Mouse (Mus musculus) intestine, embryonic 14.5 days (tissue): ENCODE results near the gene Phlpp2. TPM values are rescaled to one million over a fixed set of nuclear protein-coding genes. Genes with fewer than 3 reads are reported as not detected.

Experiments used
- ATAC-seq: fragments of 200-750 bp; cut with Nextera tagmentation; replicated peaks from 2 replicates; pipeline ENCODE4 v1.8.0; 2017; ENCODE audit warnings: low read depth, moderate number of reproducible peaks, moderate TSS enrichment, moderate library complexity; ENCODE audit not compliant: low FRiP score, low TSS enrichment
- DNase-seq: peaks from one replicate; pipeline ENCODE4 v3.0.0-alpha.2; 2018; ENCODE audit warnings: low spot score
- H3K27ac ChIP-seq: fragments of 300-500 bp; sonication (generic); 2 replicates; pipeline ENCODE4 v1.5.1; 2014; ENCODE audit warnings: low read depth, mild to moderate bottlenecking, control low read depth
- H3K27me3 ChIP-seq: fragments of 300-500 bp; sonication (generic); replicated peaks from 2 replicates; pipeline ENCODE4 v1.6.1; 2014; ENCODE audit warnings: low read length, control low read depth; ENCODE audit not compliant: control insufficient read depth, insufficient read depth
- H3K36me3 ChIP-seq: fragments of 300-500 bp; sonication (generic); 2 replicates; pipeline ENCODE4 v1.6.1; 2014; ENCODE audit warnings: low read length, control low read depth; ENCODE audit not compliant: control insufficient read depth, insufficient read depth
- H3K4me1 ChIP-seq: fragments of 300-500 bp; sonication (generic); replicated peaks from 2 replicates; pipeline ENCODE4 v1.6.1; 2014; ENCODE audit warnings: low read length, control low read depth, mixed read lengths; ENCODE audit not compliant: control insufficient read depth, insufficient read depth
- H3K4me2 ChIP-seq: fragments of 300-500 bp; sonication (generic); 2 replicates; pipeline ENCODE4 v1.6.1; 2014; ENCODE audit warnings: low read length
- H3K4me3 ChIP-seq: fragments of 300-500 bp; sonication (generic); 2 replicates; pipeline ENCODE4 v1.5.1; 2014; ENCODE audit warnings: low read depth, low read length, control low read depth, mixed read lengths
- H3K9ac ChIP-seq: fragments of 300-500 bp; sonication (generic); 2 replicates; pipeline ENCODE4 v1.6.1; 2014; ENCODE audit warnings: mild to moderate bottlenecking, low read length
- H3K9me3 ChIP-seq: fragments of 300-500 bp; sonication (generic); 2 replicates; pipeline ENCODE4 v1.6.1; 2016; ENCODE audit warnings: low read length, control low read depth; ENCODE audit not compliant: control insufficient read depth
- WGBS: fragments of 180-500 bp; shearing (Covaris S2); extraction: QIAGEN DNeasy Blood & Tissue Kit; methylation state at CpG from one replicate; pipeline ENCODE4 v1.1.7; 2014; 5-methylcytosine and 5-hydroxymethylcytosine counted together
- polyA plus RNA-seq: library from polyadenylated mRNA; unstranded; fragments of >200 nt; fragmentation: Nextera tagmentation; extraction: Ambion mirVana; gene quantifications from 2 replicates; pipeline ENCODE4 v1.2.1, GENCODE M21; 2014

Gene Phlpp2
- polyA plus RNA-seq, 1 experiment from 2014 or later: 4.2 TPM

GRCm38 (mm10) chr8:109987776-109988175 lies 119.4 kb downstream of the Phlpp2 start:
- H3K27ac ChIP-seq: no peak overlapping the region
- no peaks in the 10 kb centered on the region for H3K27me3 ChIP-seq
- no peak overlapping the region for H3K4me2 ChIP-seq
- H3K36me3 ChIP-seq: no peaks in the 10 kb centered on the region
- no peaks in the 10 kb centered on the region for H3K4me1 ChIP-seq
- no peaks in the 10 kb centered on the region for H3K9me3 ChIP-seq
- DNase-seq (no peak), ATAC-seq (no peak)
- 82% methylated on average over 7 of the region's 7 CpGs for WGBS
- no peak overlapping the region for H3K9ac ChIP-seq
- H3K4me3 ChIP-seq: no peak overlapping the region

DNA sequence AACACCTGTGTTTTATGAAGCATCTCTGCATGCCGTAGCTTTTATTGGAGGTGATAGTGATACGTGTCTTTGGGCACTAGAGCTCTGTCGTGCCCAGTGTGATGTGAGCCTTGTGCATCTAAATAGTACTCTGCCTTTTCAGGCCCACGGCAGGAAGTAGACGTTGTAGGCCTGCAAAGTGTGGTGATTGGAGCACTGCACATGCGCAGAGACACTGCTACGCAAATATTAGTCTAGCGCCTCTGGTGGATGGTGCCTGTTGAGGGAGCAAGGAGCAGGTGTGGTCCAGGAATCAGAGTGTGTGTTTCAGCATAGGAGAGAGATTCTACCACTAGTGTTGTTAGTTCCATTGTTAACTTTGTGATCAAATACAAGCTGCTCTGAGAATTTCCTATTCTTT lies 120.8 kb downstream of the Phlpp2 start:
- H3K9ac ChIP-seq: no peak overlapping the region
- no peak for DNase-seq
- ATAC-seq: no peak
- H3K36me3 ChIP-seq: no peaks in the 10 kb centered on the region
- no peaks in the 10 kb centered on the region for H3K4me1 ChIP-seq
- 91% methylated on average over 8 of the region's 8 CpGs for WGBS
- H3K4me2 ChIP-seq: no peak overlapping the region
- H3K4me3 ChIP-seq: no peak overlapping the region
- no peaks in the 10 kb centered on the region for H3K27me3 ChIP-seq
- H3K27ac ChIP-seq: no peak overlapping the region
- no peaks in the 10 kb centered on the region for H3K9me3 ChIP-seq

DNA sequence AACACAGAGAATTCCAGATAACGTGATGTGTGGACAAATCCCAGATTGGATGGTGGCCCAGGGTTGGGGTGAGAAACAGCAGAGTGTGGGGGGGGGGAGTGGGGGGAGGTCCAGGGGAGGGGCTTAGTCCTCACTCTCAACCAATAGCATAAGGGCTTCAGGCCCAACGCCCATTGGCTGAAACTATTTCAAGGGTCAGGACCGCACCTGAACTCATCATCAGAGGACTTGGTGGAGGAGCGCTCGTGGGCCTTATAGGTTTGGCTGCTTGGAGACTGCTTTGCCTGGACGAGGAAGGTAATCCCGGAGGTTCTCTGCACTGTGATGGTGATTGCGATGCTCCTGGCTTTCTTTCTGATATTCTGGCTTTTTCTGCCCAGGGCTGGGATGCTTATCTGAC lies 121.9 kb downstream of the Phlpp2 start, which contains the start of gene Tat:
Tat (plus strand) TSS at position 214 of the 400 bp plus-strand sequence.
- H3K27me3 ChIP-seq: no peaks in the 10 kb centered on the region
- no peak within 1 kb of the TSS for H3K9ac ChIP-seq
- no peaks in the 10 kb centered on the region for H3K36me3 ChIP-seq
- no peaks in the 10 kb centered on the region for H3K4me1 ChIP-seq
- ATAC-seq (no peak), DNase-seq (no peak)
- no peak within 1 kb of the TSS for H3K4me3 ChIP-seq
- no peak within 1 kb of the TSS for H3K27ac ChIP-seq
- 75% methylated on average over 8 of the region's 8 CpGs for WGBS
- H3K4me2 ChIP-seq: no peak within 1 kb of the TSS
- no peaks in the 10 kb centered on the region for H3K9me3 ChIP-seq

DNA sequence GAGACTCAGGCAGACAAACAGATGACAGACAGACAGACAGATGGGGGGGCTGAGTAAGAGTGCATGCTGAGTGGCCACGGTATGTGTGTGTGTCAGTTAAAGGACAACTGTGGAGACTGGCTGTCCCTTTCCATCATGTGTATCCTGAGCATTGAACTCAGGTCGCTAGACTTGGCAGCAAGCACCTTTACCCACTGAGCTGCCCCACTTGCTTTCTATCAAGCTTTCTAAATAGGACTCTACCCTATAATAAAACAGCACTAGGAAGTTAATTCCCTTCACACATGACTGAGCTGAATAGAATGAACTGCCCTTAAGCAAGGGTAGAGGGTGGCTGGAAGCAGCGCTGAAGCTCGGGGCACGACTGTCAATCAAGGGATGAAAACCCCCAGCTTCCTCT lies 123.8 kb downstream of the Phlpp2 start:
- no peak for ATAC-seq
- Histone ChIP-seq H3K9ac (no peak overlapping the region), H3K36me3 (no peaks in the 10 kb centered on the region), H3K4me1 (no peaks in the 10 kb centered on the region), H3K9me3 (no peaks in the 10 kb centered on the region), H3K27me3 (no peaks in the 10 kb centered on the region), H3K27ac (no peak overlapping the region), H3K4me2 (no peak overlapping the region), H3K4me3 (no peak overlapping the region)
- WGBS: 81% methylated on average over 5 of the region's 5 CpGs
- no peak for DNase-seq

DNA sequence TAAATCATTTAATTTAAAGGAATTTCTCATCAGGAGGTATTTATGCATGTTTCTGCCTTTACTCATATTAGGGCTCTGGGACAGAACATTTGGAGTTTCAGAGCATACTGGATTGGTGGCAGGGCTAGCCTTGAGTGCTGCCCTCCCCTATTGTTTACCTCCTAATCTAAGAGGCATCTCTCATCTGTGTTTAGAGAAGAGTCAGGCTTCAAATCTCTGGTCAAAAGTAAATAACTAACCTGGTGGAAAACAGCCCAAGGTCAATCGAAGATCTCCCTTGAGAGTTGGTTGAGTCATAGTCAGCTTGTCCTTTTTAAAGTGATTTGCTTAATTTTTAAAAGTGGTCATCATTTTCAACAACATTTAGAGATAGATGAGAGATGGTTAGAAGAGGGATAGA lies 124.6 kb downstream of the Phlpp2 start:
- no peaks in the 10 kb centered on the region for H3K9me3 ChIP-seq
- no peak overlapping the region for H3K27ac ChIP-seq
- H3K4me3 ChIP-seq: no peak overlapping the region
- H3K4me1 ChIP-seq: no peaks in the 10 kb centered on the region
- ATAC-seq (no peak), DNase-seq (no peak)
- H3K9ac ChIP-seq: no peak overlapping the region
- no peak overlapping the region for H3K4me2 ChIP-seq
- no peaks in the 10 kb centered on the region for H3K36me3 ChIP-seq
- H3K27me3 ChIP-seq: no peaks in the 10 kb centered on the region
- 64% methylated on average over 1 of the region's 1 CpGs for WGBS

Other genes starting within 250 kb of the Phlpp2 start
- gene Ist1, start 175.3 kb upstream of the Phlpp2 start, polyA plus RNA-seq: 140 and 152 TPM in 2 replicates
- gene Zfp821, start 163.0 kb upstream of the Phlpp2 start, polyA plus RNA-seq: 26.3 and 27.7 TPM in 2 replicates
- gene Atxn1l, start 130.8 kb upstream of the Phlpp2 start, polyA plus RNA-seq: 6.1 and 7.1 TPM in 2 replicates
- gene Ap1g1, start 90.0 kb upstream of the Phlpp2 start, polyA plus RNA-seq: 34.5 and 37.6 TPM in 2 replicates
- gene Marveld3, start 93.7 kb downstream of the Phlpp2 start, polyA plus RNA-seq: 2.3 and 3.6 TPM in 2 replicates
- not detected in 2 replicates for gene Tat, start 121.9 kb downstream of the Phlpp2 start, polyA plus RNA-seq
- gene Chst4, start 171.2 kb downstream of the Phlpp2 start, polyA plus RNA-seq: 0.83 and 1.8 TPM in 2 replicates
- 6.4 and 7.1 TPM in 2 replicates for gene Zfp612, start 211.2 kb downstream of the Phlpp2 start, polyA plus RNA-seq
- gene Gm21964, start 232.7 kb downstream of the Phlpp2 start, polyA plus RNA-seq: not detected in 2 replicates
- gene Gm17720, start 234.2 kb downstream of the Phlpp2 start, polyA plus RNA-seq: not detected in 2 replicates